ENCODE assay signal across 21 mouse cellular contexts in the genomic region with DNA sequence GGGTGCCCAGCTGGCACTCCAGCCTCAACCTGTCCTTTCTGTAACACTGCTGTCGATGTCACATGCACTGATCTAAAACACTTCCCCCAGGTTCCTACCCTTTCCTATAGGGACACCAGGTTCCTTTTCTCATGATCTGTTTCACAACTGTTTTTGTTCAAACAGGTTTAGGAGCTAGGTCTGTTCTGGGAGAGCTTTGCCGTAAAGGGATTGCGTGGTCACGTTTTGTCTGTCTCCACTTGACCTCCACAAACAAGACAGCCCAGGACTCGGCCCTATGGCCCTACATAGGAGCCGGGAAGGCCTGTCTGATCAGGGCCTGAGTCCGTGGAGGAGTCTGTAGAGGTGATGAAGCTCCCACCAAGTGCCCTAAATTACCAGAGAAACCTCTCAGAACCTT. TPM values are rescaled to one million over a fixed set of nuclear protein-coding genes. Genes with fewer than 3 reads are reported as not detected.
DNase-seq lines count a peak whose midpoint lies in the region; ATAC-seq and TF ChIP-seq lines count a peak whose summit lies in the region.
"Had no signal": no experiment of that assay in that cellular context is flagged by ENCODE, and none has a peak within 500 bp of the region (broad histone marks: within the 10 kb centered on the region; RNA-seq: fewer than 3 reads in every experiment).

No protein-coding gene starts in this region.

- H3K4me3 ChIP-seq in heart, embryonic 10.5 days = no peak overlapping the region
- no peak overlapping the region for H3K4me3 ChIP-seq in kidney, adult 2 months (ENCODE audit: insufficient read depth, low read depth, low read length)
- no peak overlapping the region for H3K4me3 ChIP-seq in midbrain, embryonic 11.5 days (ENCODE audit: low read depth, low read length)
- H3K4me3 ChIP-seq in midbrain, embryonic 13.5 days (replicated peaks) = no peak overlapping the region
- H3K4me3 ChIP-seq: embryonic facial prominence, embryonic 15.5 days; gastrocnemius, adult 2 months; heart, embryonic 15.5 days; hindbrain, embryonic 12.5 days; limb, embryonic 12.5 days; myocyte; neural tube, embryonic 13.5 days had no signal

- no peak for DNase-seq in heart, embryonic 10.5 days (ENCODE audit: low spot score)
- no peak for DNase-seq in heart, postnatal 25 days (ENCODE audit: low spot score)
- DNase-seq in kidney, adult 2 months = no peak
- DNase-seq in kidney, adult 9 months = no peak
- DNase-seq in midbrain, embryonic 11.5 days (ENCODE audit: low spot score, missing footprints) = peak; percentile 8
- no peak for DNase-seq in adrenal gland, postnatal 14 days
- DNase-seq: layer of hippocampus, postnatal 36 days; right cerebral cortex, postnatal 25 days had no signal

- H3K27ac ChIP-seq in heart, embryonic 10.5 days = 0 out of 2 replicates have a peak overlapping the region, but pooled peaks have one; percentile 52
- H3K27ac ChIP-seq in kidney, adult 2 months (ENCODE audit: insufficient read depth, low read depth, low read length) = peak overlapping the region; percentile 5; the same call in 1 of the 2 replicates
- H3K27ac ChIP-seq in midbrain, embryonic 11.5 days (ENCODE audit: low read depth, low read length) = no peak overlapping the region
- no peak overlapping the region for H3K27ac ChIP-seq in midbrain, embryonic 13.5 days
- H3K27ac ChIP-seq: hindbrain, embryonic 12.5 days; limb, embryonic 12.5 days had no signal

- 74% methylated on average over 7 of the region's 7 CpGs for WGBS in heart, embryonic 10.5 days
- 74% methylated on average over 7 of the region's 7 CpGs for WGBS in kidney, adult 2 months
- WGBS in midbrain, embryonic 11.5 days = 81% methylated on average over 7 of the region's 7 CpGs
- 78% methylated on average over 7 of the region's 7 CpGs for WGBS in midbrain, embryonic 13.5 days

- intact Hi-C loops in heart, postnatal 25 days (cut with DNase I) = no loop called here

- no peaks in the 10 kb centered on the region for H3K27me3 ChIP-seq in heart, embryonic 10.5 days (ENCODE audit: insufficient read depth, poor library complexity, severe bottlenecking)
- no peaks in the 10 kb centered on the region for H3K27me3 ChIP-seq in kidney, adult 2 months (replicated peaks; ENCODE audit: control insufficient read depth, insufficient read depth, low read length)
- H3K27me3 ChIP-seq in midbrain, embryonic 11.5 days (ENCODE audit: control insufficient read depth, insufficient read depth, low read length) = no peaks in the 10 kb centered on the region
- H3K27me3 ChIP-seq in midbrain, embryonic 13.5 days = no peaks in the 10 kb centered on the region
- H3K27me3 ChIP-seq: embryonic facial prominence, embryonic 15.5 days; heart, embryonic 15.5 days; hindbrain, embryonic 12.5 days; limb, embryonic 12.5 days; neural tube, embryonic 13.5 days had no signal

- H3K9me3 ChIP-seq in heart, embryonic 10.5 days = no peaks in the 10 kb centered on the region
- no peaks in the 10 kb centered on the region for H3K9me3 ChIP-seq in midbrain, embryonic 11.5 days (ENCODE audit: control insufficient read depth, low read length)
- no peaks in the 10 kb centered on the region for H3K9me3 ChIP-seq in midbrain, embryonic 13.5 days
- H3K9me3 ChIP-seq: embryonic facial prominence, embryonic 15.5 days; heart, embryonic 15.5 days; hindbrain, embryonic 12.5 days; limb, embryonic 12.5 days; neural tube, embryonic 13.5 days had no signal

- no peak overlapping the region for H3K4me2 ChIP-seq in midbrain, embryonic 11.5 days
- no peak overlapping the region for H3K4me2 ChIP-seq in midbrain, embryonic 13.5 days (replicated peaks)
- H3K4me2 ChIP-seq: embryonic facial prominence, embryonic 15.5 days; heart, embryonic 15.5 days; hindbrain, embryonic 12.5 days; limb, embryonic 12.5 days; lung, embryonic 14.5 days; neural tube, embryonic 13.5 days had no signal

- ATAC-seq in midbrain, embryonic 11.5 days (ENCODE audit: low FRiP score) = no peak
- no peak for ATAC-seq in midbrain, embryonic 13.5 days

- peaks cover 41% of the 10 kb centered on the region for H3K36me3 ChIP-seq in heart, embryonic 10.5 days
- H3K36me3 ChIP-seq in kidney, adult 2 months (ENCODE audit: control insufficient read depth, insufficient read depth, low read length) = peaks cover 2% of the 10 kb centered on the region; the same call in 1 of the 2 replicates
- peaks cover 3% of the 10 kb centered on the region; the same call in 1 of the 2 replicates for H3K36me3 ChIP-seq in midbrain, embryonic 11.5 days (ENCODE audit: control insufficient read depth, insufficient read depth, low read length)
- H3K36me3 ChIP-seq in midbrain, embryonic 13.5 days = no peaks in the 10 kb centered on the region

- no peak for TF ChIP-seq CTCF in kidney, adult 2 months (conservative IDR thresholded peaks at IDR 0.05; ENCODE audit: insufficient read depth, insufficient read length, low read depth, low read length)

- H3K9ac ChIP-seq in midbrain, embryonic 11.5 days (ENCODE audit: low read length) = no peak overlapping the region
- no peak overlapping the region for H3K9ac ChIP-seq in midbrain, embryonic 13.5 days (replicated peaks)
- H3K9ac ChIP-seq: embryonic facial prominence, embryonic 15.5 days; heart, embryonic 15.5 days; hindbrain, embryonic 12.5 days; limb, embryonic 12.5 days; lung, embryonic 14.5 days; neural tube, embryonic 13.5 days had no signal

- peaks cover 27% of the 10 kb centered on the region for H3K4me1 ChIP-seq in heart, embryonic 10.5 days
- peaks cover 16% of the 10 kb centered on the region for H3K4me1 ChIP-seq in kidney, adult 2 months (ENCODE audit: control insufficient read depth, insufficient read depth, low read length)
- H3K4me1 ChIP-seq in midbrain, embryonic 11.5 days (ENCODE audit: control insufficient read depth, insufficient read depth, low read length) = no peaks in the 10 kb centered on the region
- peaks cover 10% of the 10 kb centered on the region; the same call in 1 of the 2 replicates for H3K4me1 ChIP-seq in midbrain, embryonic 13.5 days (replicated peaks)

- no peak for TF ChIP-seq POLR2A in kidney, adult 2 months (IDR thresholded peaks at IDR 0.05; ENCODE audit: low read depth, low read length)

RNA-seq across cellular contexts. Expression of a gene that starts 14.6 kb away (rescaled TPM):
- polyA plus RNA-seq in heart, embryonic 10.5 days (2016; fragmentation: Nextera tagmentation; extraction: Ambion mirVana) = 7.5 and 8.0 TPM in 2 replicates
- 10 to 100 TPM in 1 of 2 experiments, 1 to 10 TPM in 1; 10.0 to 13.3 TPM for total RNA-seq in heart, postnatal 25 days (2021)
- 14.8 and 24.2 TPM in 2 replicates for polyA plus RNA-seq in kidney, adult 2 months (2012; rRNA removed)
- polyA plus RNA-seq in midbrain, embryonic 11.5 days (2014; fragmentation: Nextera tagmentation; extraction: Ambion mirVana) = 0.34 and 0.67 TPM in 2 replicates
- 1.1 and 1.3 TPM in 2 replicates for polyA plus RNA-seq in midbrain, embryonic 13.5 days (2015; fragmentation: Nextera tagmentation; extraction: Ambion mirVana)
- total RNA-seq in adrenal gland, postnatal 14 days (2021) = 17.8 and 24.5 TPM in 2 replicates

RNA-seq across cellular contexts. Expression of a gene that starts 32.4 kb away (rescaled TPM):
- polyA plus RNA-seq in heart, embryonic 10.5 days (2016; fragmentation: Nextera tagmentation; extraction: Ambion mirVana) = 0.28 and 0.48 TPM in 2 replicates
- not detected for total RNA-seq in heart, postnatal 25 days (2021)
- 0.06 and 0.07 TPM in 2 replicates for polyA plus RNA-seq in kidney, adult 2 months (2012; rRNA removed)
- 0.10 and 0.20 TPM in 2 replicates for polyA plus RNA-seq in midbrain, embryonic 11.5 days (2014; fragmentation: Nextera tagmentation; extraction: Ambion mirVana)
- polyA plus RNA-seq in midbrain, embryonic 13.5 days (2015; fragmentation: Nextera tagmentation; extraction: Ambion mirVana) = 0.28 and 0.44 TPM in 2 replicates
- 0.11 TPM in 2 replicates for total RNA-seq in adrenal gland, postnatal 14 days (2021)
- total RNA-seq: gastrocnemius, adult 2 months; megakaryocyte-erythroid progenitor cell, adult 5-6 weeks had no signal
- polyA plus RNA-seq: inflammation-experienced regulatory T-cells, adult 6 months had no signal

RNA-seq across cellular contexts. Expression of a gene that starts 32.4 kb away (rescaled TPM):
- 26.5 and 26.8 TPM in 2 replicates for polyA plus RNA-seq in heart, embryonic 10.5 days (2016; fragmentation: Nextera tagmentation; extraction: Ambion mirVana)
- 10 to 100 TPM; 28.1 to 31.5 TPM for total RNA-seq in heart, postnatal 25 days (2021)
- 17.8 and 20.7 TPM in 2 replicates for polyA plus RNA-seq in kidney, adult 2 months (2012; rRNA removed)
- 16.4 and 18.4 TPM in 2 replicates for polyA plus RNA-seq in midbrain, embryonic 11.5 days (2014; fragmentation: Nextera tagmentation; extraction: Ambion mirVana)
- 22.9 and 23.1 TPM in 2 replicates for polyA plus RNA-seq in midbrain, embryonic 13.5 days (2015; fragmentation: Nextera tagmentation; extraction: Ambion mirVana)
- 17.0 and 22.3 TPM in 2 replicates for total RNA-seq in adrenal gland, postnatal 14 days (2021)

RNA-seq across cellular contexts. Expression of a gene that starts 53.6 kb away (rescaled TPM):
- polyA plus RNA-seq in heart, embryonic 10.5 days (2016; fragmentation: Nextera tagmentation; extraction: Ambion mirVana) = 41.1 and 90.1 TPM in 2 replicates
- 100 to 1,000 TPM; 125 to 136 TPM for total RNA-seq in heart, postnatal 25 days (2021)
- polyA plus RNA-seq in kidney, adult 2 months (2012; rRNA removed) = 0.18 and 0.94 TPM in 2 replicates
- polyA plus RNA-seq in midbrain, embryonic 11.5 days (2014; fragmentation: Nextera tagmentation; extraction: Ambion mirVana) = not detected in 2 replicates
- 0.03 TPM in 1 of 2 replicates, not detected in the other for polyA plus RNA-seq in midbrain, embryonic 13.5 days (2015; fragmentation: Nextera tagmentation; extraction: Ambion mirVana)
- total RNA-seq in adrenal gland, postnatal 14 days (2021) = 0.22 and 0.30 TPM in 2 replicates
- total RNA-seq: common myeloid progenitor, adult 5-6 weeks; megakaryocyte-erythroid progenitor cell, adult 5-6 weeks had no signal
- polyA plus RNA-seq: inflammation-experienced regulatory T-cells, adult 6 months; midbrain, embryonic 16.5 days had no signal

Comparison
In these comparisons a context has a peak if more than half of its experiments do, and no peak if none do; other contexts are left out.
1. H3K27ac ChIP-seq: peak in heart, embryonic 10.5 days (single experiment) and kidney, adult 2 months (single experiment); none in midbrain, embryonic 11.5 days (single experiment) and midbrain, embryonic 13.5 days (single experiment).